Mouse (Mus musculus): ENCODE measurements at regions not wholly inside any gene's neighbourhood (a gene's known extent, or its start where the extent isn't known, plus 50 kb on each side); places are given as distances from the start of the nearest gene placed in this dataset.
A peak's percentile ranks its signal among the peaks of the same experiment; 100 is the strongest.

- DNase-seq (ENCODE audit: low read depth, low spot score): peak; percentile 89
These were observed 120.7 kb downstream of the Map1s start for GRCm38 (mm10) chr8:71026424-71026890.

GRCm38 (mm10) chr8:71028564-71028963, 122.8 kb downstream of the Map1s start:
- peak; percentile 78 for DNase-seq (ENCODE audit: low read depth, low spot score)

Measured in ZHBTc4 (cell line).